Mouse (Mus musculus): Measurements from ENCODE around the gene Atxn1l. TPM values are rescaled to one million over a fixed set of nuclear protein-coding genes. Genes with fewer than 3 reads are reported as not detected.

Atxn1l gene
- total and polyA plus RNA-seq, 2 experiments from 2014 or later = 3.3 to 13.8 TPM

- TF ChIP-seq EP300 (IDR thresholded peaks at IDR 0.05; ENCODE audit: low read depth) (no peak), CTCF (IDR thresholded peaks at IDR 0.05; ENCODE audit: low read depth) (no peak)
- no peak for ATAC-seq (ENCODE audit: insufficient read depth, low read depth)
Measured at GRCm38 (mm10) chr8:109747468-109748199, 10.1 kb upstream of the Atxn1l start.

GRCm38 (mm10) chr8:109738049-109738380 is 476 bp upstream of the Atxn1l start:
- Histone ChIP-seq H3K4me1 (ENCODE audit: control insufficient read depth, insufficient read depth) (peaks cover 7% of the 10 kb centered on the region; the same call in 1 of the 2 replicates), H3K4me3 (ENCODE audit: low read depth, low read length) (peak overlapping the region; percentile 96), H3K27me3 (ENCODE audit: control insufficient read depth, insufficient read depth, low read length) (no peaks in the 10 kb centered on the region), H3K4me2 (ENCODE audit: low read depth, low read length) (peak overlapping the region; percentile 84), H3K9ac (replicated peaks; ENCODE audit: low read depth, low read length) (no peak overlapping the region), H3K36me3 (replicated peaks; ENCODE audit: control insufficient read depth, insufficient read depth, low read length) (peaks cover 15% of the 10 kb centered on the region), H3K27ac (ENCODE audit: low read depth) (no peak overlapping the region), H3K9me3 (replicated peaks; ENCODE audit: control insufficient read depth, low read length) (no peaks in the 10 kb centered on the region)
- DNase-seq (ENCODE audit: low spot score) = no peak
- TF ChIP-seq CTCF (IDR thresholded peaks at IDR 0.05; ENCODE audit: low read depth) (no peak), EP300 (IDR thresholded peaks at IDR 0.05; ENCODE audit: low read depth) (no peak)
- 86% methylated on average over 1 of the region's 1 CpGs for whole genome bisulfite sequencing
- peak; percentile 3; the same call in 1 of the 2 replicates for ATAC-seq (ENCODE audit: insufficient read depth, low read depth)

More at GRCm38 (mm10) chr8:109747468-109748199, 10.1 kb upstream of the Atxn1l start:
- 79% methylated on average over 12 of the region's 12 CpGs for whole genome bisulfite sequencing
- H3K9ac ChIP-seq (replicated peaks; ENCODE audit: low read depth, low read length) = no peak overlapping the region
- H3K4me1 ChIP-seq (ENCODE audit: control insufficient read depth, insufficient read depth) = no peaks in the 10 kb centered on the region
- H3K36me3 ChIP-seq (replicated peaks; ENCODE audit: control insufficient read depth, insufficient read depth, low read length) = no peaks in the 10 kb centered on the region
- no peak overlapping the region for H3K27ac ChIP-seq (ENCODE audit: low read depth)
- no peaks in the 10 kb centered on the region for H3K9me3 ChIP-seq (replicated peaks; ENCODE audit: control insufficient read depth, low read length)
- no peaks in the 10 kb centered on the region for H3K27me3 ChIP-seq (ENCODE audit: control insufficient read depth, insufficient read depth, low read length)
- H3K4me2 ChIP-seq (ENCODE audit: low read depth, low read length) = no peak overlapping the region
- no peak overlapping the region for H3K4me3 ChIP-seq (ENCODE audit: low read depth, low read length)
- no peak for DNase-seq (ENCODE audit: low spot score)

DNA sequence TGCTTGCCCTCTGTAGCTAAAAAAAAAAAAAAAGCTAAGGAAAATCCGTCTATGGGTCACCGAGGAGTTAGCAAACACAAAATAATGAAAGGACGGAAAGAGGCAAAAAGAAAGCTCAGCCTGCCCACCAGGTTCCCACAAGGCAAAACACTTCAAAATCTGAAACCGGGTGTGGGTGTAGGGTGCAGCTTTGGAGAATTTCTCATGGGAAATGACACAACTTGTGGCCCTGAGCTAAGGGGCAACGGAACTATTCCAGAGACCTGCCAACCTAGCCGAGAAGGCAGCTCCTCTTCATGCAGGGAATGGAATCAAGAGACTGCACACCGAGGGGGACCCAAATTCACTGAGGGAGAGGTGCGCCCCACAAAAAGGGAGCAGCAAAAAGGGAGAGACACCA is 720 bp downstream of the Atxn1l start:
- Histone ChIP-seq H3K9me3 (replicated peaks; ENCODE audit: control insufficient read depth, low read length) (no peaks in the 10 kb centered on the region), H3K4me1 (ENCODE audit: control insufficient read depth, insufficient read depth) (peaks cover 7% of the 10 kb centered on the region; the same call in 1 of the 2 replicates), H3K27me3 (ENCODE audit: control insufficient read depth, insufficient read depth, low read length) (no peaks in the 10 kb centered on the region), H3K4me3 (ENCODE audit: low read depth, low read length) (peak overlapping the region; percentile 96), H3K27ac (ENCODE audit: low read depth) (peak overlapping the region; percentile 82), H3K9ac (replicated peaks; ENCODE audit: low read depth, low read length) (peak overlapping the region; percentile 97), H3K36me3 (replicated peaks; ENCODE audit: control insufficient read depth, insufficient read depth, low read length) (peaks cover 27% of the 10 kb centered on the region), H3K4me2 (ENCODE audit: low read depth, low read length) (peak overlapping the region; percentile 84)
- TF ChIP-seq EP300 (IDR thresholded peaks at IDR 0.05; ENCODE audit: low read depth) (no peak), CTCF (IDR thresholded peaks at IDR 0.05; ENCODE audit: low read depth) (no peak)
- ATAC-seq (ENCODE audit: insufficient read depth, low read depth) (no peak; the same call in 1 of the 2 replicates), DNase-seq (ENCODE audit: low spot score) (no peak)
- 4% methylated on average over 8 of the region's 8 CpGs for WGBS

GRCm38 (mm10) chr8:109734018-109734417 is 3.5 kb downstream of the Atxn1l start:
- DNase-seq (ENCODE audit: low spot score) (no peak), ATAC-seq (ENCODE audit: insufficient read depth, low read depth) (no peak)
- Histone ChIP-seq H3K4me2 (ENCODE audit: low read depth, low read length) (no peak overlapping the region), H3K27ac (ENCODE audit: low read depth) (no peak overlapping the region), H3K4me3 (ENCODE audit: low read depth, low read length) (no peak overlapping the region), H3K9me3 (replicated peaks; ENCODE audit: control insufficient read depth, low read length) (no peaks in the 10 kb centered on the region), H3K9ac (replicated peaks; ENCODE audit: low read depth, low read length) (no peak overlapping the region), H3K4me1 (ENCODE audit: control insufficient read depth, insufficient read depth) (peaks cover 7% of the 10 kb centered on the region; the same call in 1 of the 2 replicates), H3K36me3 (replicated peaks; ENCODE audit: control insufficient read depth, insufficient read depth, low read length) (peaks cover 49% of the 10 kb centered on the region), H3K27me3 (ENCODE audit: control insufficient read depth, insufficient read depth, low read length) (no peaks in the 10 kb centered on the region)
- WGBS = 41% methylated on average over 3 of the region's 3 CpGs
- TF ChIP-seq CTCF (IDR thresholded peaks at IDR 0.05; ENCODE audit: low read depth) = no peak
- no peak for TF ChIP-seq EP300 (IDR thresholded peaks at IDR 0.05; ENCODE audit: low read depth)

DNA sequence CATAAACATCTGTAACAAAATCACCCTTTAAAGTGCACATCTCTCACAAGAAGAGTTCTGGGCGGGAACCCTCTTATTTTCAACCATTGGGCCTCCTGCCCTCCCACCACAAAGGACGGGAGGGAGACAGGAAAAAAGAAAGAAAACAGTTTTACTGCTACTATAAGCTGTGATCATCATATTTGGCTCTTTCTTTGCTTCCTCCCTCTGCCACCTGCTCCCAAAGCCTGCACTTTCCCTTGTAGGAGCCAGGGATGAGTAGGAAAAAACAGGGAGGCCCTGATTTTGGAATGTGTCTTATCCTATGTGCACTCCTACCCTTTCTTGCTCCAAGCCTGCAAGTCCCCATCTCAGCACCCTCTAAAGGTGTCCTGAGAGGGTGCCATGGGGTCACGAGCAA is 6.5 kb downstream of the Atxn1l start:
- no peak for DNase-seq (ENCODE audit: low spot score)
- ATAC-seq (ENCODE audit: insufficient read depth, low read depth) = no peak
- Histone ChIP-seq H3K4me1 (ENCODE audit: control insufficient read depth, insufficient read depth) (no peaks in the 10 kb centered on the region), H3K4me2 (ENCODE audit: low read depth, low read length) (no peak overlapping the region), H3K36me3 (replicated peaks; ENCODE audit: control insufficient read depth, insufficient read depth, low read length) (peaks cover 58% of the 10 kb centered on the region), H3K4me3 (ENCODE audit: low read depth, low read length) (no peak overlapping the region), H3K9me3 (replicated peaks; ENCODE audit: control insufficient read depth, low read length) (no peaks in the 10 kb centered on the region), H3K9ac (replicated peaks; ENCODE audit: low read depth, low read length) (no peak overlapping the region), H3K27me3 (ENCODE audit: control insufficient read depth, insufficient read depth, low read length) (no peaks in the 10 kb centered on the region), H3K27ac (ENCODE audit: low read depth) (no peak overlapping the region)
- WGBS = 84% methylated on average over 3 of the region's 3 CpGs
- TF ChIP-seq CTCF (IDR thresholded peaks at IDR 0.05; ENCODE audit: low read depth) (no peak), EP300 (IDR thresholded peaks at IDR 0.05; ENCODE audit: low read depth) (no peak)

DNA sequence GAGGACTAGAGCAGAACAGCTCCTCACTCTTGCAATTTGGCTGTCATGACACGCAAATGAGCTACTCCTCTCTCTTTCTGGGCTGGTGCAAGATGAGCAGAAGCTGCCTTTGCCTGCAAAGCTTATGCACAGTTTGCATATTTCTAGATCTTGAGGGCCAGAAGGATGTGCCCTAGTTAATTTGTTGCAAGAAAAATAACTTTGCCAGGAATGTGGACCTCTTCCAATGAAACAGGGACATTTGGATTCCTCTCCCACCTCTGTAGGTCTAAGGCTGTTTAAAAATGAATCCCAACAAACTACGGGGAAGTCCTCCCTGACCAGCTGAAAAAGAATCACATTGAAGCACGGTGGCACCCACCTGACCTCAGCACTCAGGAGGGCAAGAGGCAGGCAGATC is 12.4 kb downstream of the Atxn1l start:
- no peak for TF ChIP-seq CTCF (IDR thresholded peaks at IDR 0.05; ENCODE audit: low read depth)
- no peak for TF ChIP-seq EP300 (IDR thresholded peaks at IDR 0.05; ENCODE audit: low read depth)
- Histone ChIP-seq H3K4me1 (ENCODE audit: control insufficient read depth, insufficient read depth) (no peaks in the 10 kb centered on the region), H3K27ac (ENCODE audit: low read depth) (no peak overlapping the region), H3K27me3 (ENCODE audit: control insufficient read depth, insufficient read depth, low read length) (no peaks in the 10 kb centered on the region), H3K9ac (replicated peaks; ENCODE audit: low read depth, low read length) (no peak overlapping the region), H3K36me3 (replicated peaks; ENCODE audit: control insufficient read depth, insufficient read depth, low read length) (peaks cover 77% of the 10 kb centered on the region), H3K9me3 (replicated peaks; ENCODE audit: control insufficient read depth, low read length) (no peaks in the 10 kb centered on the region), H3K4me3 (ENCODE audit: low read depth, low read length) (no peak overlapping the region), H3K4me2 (ENCODE audit: low read depth, low read length) (no peak overlapping the region)
- ATAC-seq (ENCODE audit: insufficient read depth, low read depth) = no peak
- WGBS = 75% methylated on average over 3 of the region's 3 CpGs
- no peak for DNase-seq (ENCODE audit: low spot score)

Data from heart, postnatal 0 days (tissue).